Mouse (Mus musculus): ENCODE results near the gene Acoxl.

- TF ChIP-seq GATA1 (IDR thresholded peaks at IDR 0.05; ENCODE audit: low read length) (no peak), TAL1 (IDR thresholded peaks at IDR 0.05; ENCODE audit: low read length) (no peak)
These were observed 305.3 kb downstream of the Acoxl start for GRCm38 (mm10) chr2:128143992-128144391.

Data from erythroblast, embryonic 14.5 days (primary cell).